Mouse (Mus musculus): Measurements from ENCODE around the gene Epha1. TPM values are rescaled to one million over a fixed set of nuclear protein-coding genes. Genes with fewer than 3 reads are reported as not detected.
A peak's percentile ranks its signal among the peaks of the same experiment; 100 is the strongest.

Epha1 gene
- total and polyA plus RNA-seq, 2 experiments from 2014 or later, result 0.33 TPM; not detected in 1

GRCm38 (mm10) chr6:42352486-42352846, 20.6 kb downstream of the Epha1 start:
- Histone ChIP-seq H3K4me1 (ENCODE audit: control insufficient read depth, insufficient read depth) (peaks cover 54% of the 10 kb centered on the region), H3K9me3 (replicated peaks; ENCODE audit: control insufficient read depth, low read length) (no peaks in the 10 kb centered on the region), H3K4me2 (ENCODE audit: low read depth, low read length) (peak overlapping the region; percentile 92), H3K9ac (replicated peaks; ENCODE audit: low read depth, low read length) (0 out of 2 replicates have a peak overlapping the region, but pooled peaks have one; percentile 91), H3K27me3 (ENCODE audit: control insufficient read depth, insufficient read depth, low read length) (no peaks in the 10 kb centered on the region), H3K27ac (ENCODE audit: low read depth) (peak overlapping the region; percentile 97), H3K4me3 (ENCODE audit: low read depth, low read length) (peak overlapping the region; percentile 93), H3K36me3 (replicated peaks; ENCODE audit: control insufficient read depth, insufficient read depth, low read length) (peaks cover 37% of the 10 kb centered on the region)
- DNase-seq (ENCODE audit: low spot score) (no peak), ATAC-seq (ENCODE audit: insufficient read depth, low read depth) (no peak)
- TF ChIP-seq EP300 (IDR thresholded peaks at IDR 0.05; ENCODE audit: low read depth) (no peak), CTCF (IDR thresholded peaks at IDR 0.05; ENCODE audit: low read depth) (no peak)
- 78% methylated on average over 1 of the region's 1 CpGs for WGBS

- Histone ChIP-seq H3K4me3 (ENCODE audit: low read depth, low read length) (peak overlapping the region; percentile 93), H3K36me3 (replicated peaks; ENCODE audit: control insufficient read depth, insufficient read depth, low read length) (peaks cover 32% of the 10 kb centered on the region), H3K27ac (ENCODE audit: low read depth) (peak overlapping the region; percentile 97), H3K9me3 (replicated peaks; ENCODE audit: control insufficient read depth, low read length) (no peaks in the 10 kb centered on the region), H3K4me1 (ENCODE audit: control insufficient read depth, insufficient read depth) (peaks cover 54% of the 10 kb centered on the region), H3K9ac (replicated peaks; ENCODE audit: low read depth, low read length) (peak overlapping the region; percentile 91), H3K4me2 (ENCODE audit: low read depth, low read length) (peak overlapping the region; percentile 92), H3K27me3 (ENCODE audit: control insufficient read depth, insufficient read depth, low read length) (no peaks in the 10 kb centered on the region)
- DNase-seq (ENCODE audit: low spot score) (no peak), ATAC-seq (ENCODE audit: insufficient read depth, low read depth) (no peak)
- 25% methylated on average over 7 of the region's 7 CpGs for WGBS
- TF ChIP-seq EP300 (IDR thresholded peaks at IDR 0.05; ENCODE audit: low read depth), result no peak
These were observed 21.1 kb downstream of the Epha1 start for GRCm38 (mm10) chr6:42351776-42352485.

- TF ChIP-seq EP300 (IDR thresholded peaks at IDR 0.05; ENCODE audit: low read depth) (no peak), CTCF (IDR thresholded peaks at IDR 0.05; ENCODE audit: low read depth) (no peak)
- H3K4me2 ChIP-seq (ENCODE audit: low read depth, low read length), result peak overlapping the region; percentile 92
- peak overlapping the region; percentile 93 for H3K4me3 ChIP-seq (ENCODE audit: low read depth, low read length)
- peak overlapping the region; percentile 91 for H3K9ac ChIP-seq (replicated peaks; ENCODE audit: low read depth, low read length)
- no peaks in the 10 kb centered on the region for H3K9me3 ChIP-seq (replicated peaks; ENCODE audit: control insufficient read depth, low read length)
- no peak for ATAC-seq (ENCODE audit: insufficient read depth, low read depth)
- peaks cover 24% of the 10 kb centered on the region for H3K36me3 ChIP-seq (replicated peaks; ENCODE audit: control insufficient read depth, insufficient read depth, low read length)
- peak overlapping the region; percentile 97 for H3K27ac ChIP-seq (ENCODE audit: low read depth)
- no peak for DNase-seq (ENCODE audit: low spot score)
- WGBS, result 22% methylated on average over 12 of the region's 13 CpGs
- H3K4me1 ChIP-seq (ENCODE audit: control insufficient read depth, insufficient read depth), result peaks cover 50% of the 10 kb centered on the region
- H3K27me3 ChIP-seq (ENCODE audit: control insufficient read depth, insufficient read depth, low read length), result no peaks in the 10 kb centered on the region
These were observed 21.9 kb downstream of the Epha1 start for GRCm38 (mm10) chr6:42350968-42351775.

GRCm38 (mm10) chr6:42350021-42350967, 22.8 kb downstream of the Epha1 start:
- TF ChIP-seq EP300 (IDR thresholded peaks at IDR 0.05; ENCODE audit: low read depth) (no peak; the same call in 1 of the 2 replicates), CTCF (IDR thresholded peaks at IDR 0.05; ENCODE audit: low read depth) (no peak)
- Histone ChIP-seq H3K4me1 (ENCODE audit: control insufficient read depth, insufficient read depth) (peaks cover 45% of the 10 kb centered on the region), H3K9ac (replicated peaks; ENCODE audit: low read depth, low read length) (peak overlapping the region; percentile 91), H3K4me2 (ENCODE audit: low read depth, low read length) (peak overlapping the region; percentile 92), H3K9me3 (replicated peaks; ENCODE audit: control insufficient read depth, low read length) (no peaks in the 10 kb centered on the region), H3K36me3 (replicated peaks; ENCODE audit: control insufficient read depth, insufficient read depth, low read length) (peaks cover 15% of the 10 kb centered on the region), H3K27ac (ENCODE audit: low read depth) (peak overlapping the region; percentile 97), H3K27me3 (ENCODE audit: control insufficient read depth, insufficient read depth, low read length) (no peaks in the 10 kb centered on the region), H3K4me3 (ENCODE audit: low read depth, low read length) (peak overlapping the region; percentile 93)
- DNase-seq (ENCODE audit: low spot score) (peak; percentile 62), ATAC-seq (ENCODE audit: insufficient read depth, low read depth) (peak; percentile 12)
- under 1% methylated on average over 58 of the region's 72 CpGs for WGBS
